Comparison of ENCODE assay signal across 9 mouse cellular contexts in the genomic region with DNA sequence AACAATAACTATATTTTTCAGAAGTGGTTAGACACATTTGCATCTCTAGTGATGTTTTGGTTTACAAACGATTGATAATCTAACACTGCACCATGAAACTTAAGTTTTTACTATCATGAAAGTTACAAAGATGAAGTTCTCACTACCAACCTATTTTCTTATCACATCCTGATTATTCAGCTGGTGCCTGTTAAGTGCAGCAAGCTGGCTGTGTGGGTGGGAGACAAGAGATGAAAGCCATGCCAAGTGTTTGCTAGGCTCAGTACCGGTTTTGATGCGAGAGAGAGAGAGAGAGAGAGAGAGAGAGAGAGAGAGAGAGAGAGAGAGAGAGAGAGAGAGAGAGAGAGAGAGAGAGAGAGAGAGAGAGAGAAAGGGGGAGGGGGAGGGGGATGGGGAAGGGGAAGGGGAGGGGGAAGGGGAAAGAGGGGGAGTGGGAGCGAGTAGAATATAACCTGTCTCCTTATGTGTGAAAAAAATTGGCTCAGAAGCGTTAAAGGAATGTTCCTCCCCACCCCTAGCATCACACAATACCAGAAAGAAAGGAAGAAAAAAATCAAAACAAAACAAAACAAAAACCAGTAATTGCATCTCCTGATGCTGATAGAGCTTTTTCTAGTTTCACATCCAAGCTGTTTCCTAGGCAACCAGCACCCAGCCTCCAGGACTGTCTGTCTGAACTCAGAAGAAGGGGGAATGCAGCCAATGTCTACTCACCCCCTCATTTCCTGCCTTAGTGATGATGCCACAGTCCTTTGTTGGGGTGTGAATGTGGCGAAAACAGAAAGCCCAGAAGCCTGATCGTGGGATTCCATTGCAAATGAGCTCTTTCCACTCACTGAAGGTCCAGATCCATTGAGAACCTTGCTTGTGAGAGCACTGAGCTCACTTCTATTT. TPM values are rescaled to one million over a fixed set of nuclear protein-coding genes. Genes with fewer than 3 reads are reported as not detected.
A peak's percentile ranks its signal among the peaks of the same experiment; 100 is the strongest.
DNase-seq lines count a peak whose midpoint lies in the region; ATAC-seq lines count a peak whose summit lies in the region.
"Had no signal": no experiment of that assay in that cellular context is flagged by ENCODE, and none has a peak within 500 bp of the region (broad histone marks: within the 10 kb centered on the region; RNA-seq: fewer than 3 reads in every experiment).

No protein-coding gene starts in this region.

- H3K4me2 ChIP-seq in lung, embryonic 15.5 days = no peak overlapping the region
- H3K4me2 ChIP-seq in forebrain, embryonic 12.5 days = peak overlapping the region; percentile 28
- peak overlapping the region; percentile 33 for H3K4me2 ChIP-seq in hindbrain, embryonic 15.5 days
- H3K4me2 ChIP-seq: stomach, embryonic 15.5 days had no signal

- no peaks in the 10 kb centered on the region for H3K27me3 ChIP-seq in lung, embryonic 15.5 days
- H3K27me3 ChIP-seq in forebrain, embryonic 12.5 days = no peaks in the 10 kb centered on the region
- no peaks in the 10 kb centered on the region for H3K27me3 ChIP-seq in hindbrain, embryonic 15.5 days
- H3K27me3 ChIP-seq: stomach, embryonic 15.5 days had no signal

- H3K4me3 ChIP-seq in lung, embryonic 15.5 days = no peak overlapping the region
- H3K4me3 ChIP-seq in forebrain, embryonic 12.5 days (replicated peaks) = no peak overlapping the region
- no peak overlapping the region for H3K4me3 ChIP-seq in hindbrain, embryonic 15.5 days
- H3K4me3 ChIP-seq: stomach, embryonic 15.5 days had no signal

- WGBS in lung, embryonic 15.5 days = 38% methylated on average over 5 of the region's 7 CpGs
- 22% methylated on average over 5 of the region's 7 CpGs for WGBS in forebrain, embryonic 12.5 days
- WGBS in hindbrain, embryonic 15.5 days = 16% methylated on average over 7 of the region's 7 CpGs

- ATAC-seq in lung, embryonic 15.5 days (ENCODE audit: borderline replicate concordance, extremely low read depth, low FRiP score, low TSS enrichment) = peak; percentile 57; the same call in 1 of the 2 replicates
- peak; percentile 97 for ATAC-seq in forebrain, embryonic 12.5 days (ENCODE audit: low FRiP score)
- ATAC-seq in hindbrain, embryonic 15.5 days (ENCODE audit: low FRiP score, low read depth) = peak; percentile 95

- H3K9me3 ChIP-seq in lung, embryonic 15.5 days = no peaks in the 10 kb centered on the region
- H3K9me3 ChIP-seq in forebrain, embryonic 12.5 days = no peaks in the 10 kb centered on the region
- H3K9me3 ChIP-seq in hindbrain, embryonic 15.5 days = no peaks in the 10 kb centered on the region
- H3K9me3 ChIP-seq: stomach, embryonic 15.5 days had no signal

- no peak overlapping the region for H3K9ac ChIP-seq in lung, embryonic 15.5 days
- no peak overlapping the region for H3K9ac ChIP-seq in forebrain, embryonic 12.5 days
- no peak overlapping the region for H3K9ac ChIP-seq in hindbrain, embryonic 15.5 days
- H3K9ac ChIP-seq: stomach, embryonic 15.5 days had no signal

- peak overlapping the region; percentile 68 for H3K27ac ChIP-seq in lung, embryonic 15.5 days
- H3K27ac ChIP-seq in forebrain, embryonic 12.5 days = peak overlapping the region; percentile 84
- H3K27ac ChIP-seq in hindbrain, embryonic 15.5 days (replicated peaks) = peak overlapping the region; percentile 67
- H3K27ac ChIP-seq: stomach, embryonic 15.5 days had no signal

- H3K4me1 ChIP-seq in lung, embryonic 15.5 days = peaks cover 13% of the 10 kb centered on the region
- peaks cover 24% of the 10 kb centered on the region for H3K4me1 ChIP-seq in forebrain, embryonic 12.5 days
- peaks cover 22% of the 10 kb centered on the region for H3K4me1 ChIP-seq in hindbrain, embryonic 15.5 days (replicated peaks)
- H3K4me1 ChIP-seq: stomach, embryonic 15.5 days had no signal

- no peaks in the 10 kb centered on the region for H3K36me3 ChIP-seq in lung, embryonic 15.5 days
- no peaks in the 10 kb centered on the region for H3K36me3 ChIP-seq in forebrain, embryonic 12.5 days (replicated peaks)
- H3K36me3 ChIP-seq in hindbrain, embryonic 15.5 days = no peaks in the 10 kb centered on the region
- H3K36me3 ChIP-seq: stomach, embryonic 15.5 days had no signal

- DNase-seq in lung, postnatal 25 days (ENCODE audit: low spot score) = no peak
- peak; percentile 51 for DNase-seq in mesoderm, embryonic 11.5 days (ENCODE audit: low read depth, low spot score)
- peak; percentile 49 for DNase-seq in right cerebral cortex, postnatal 4 days
- DNase-seq in adrenal gland, postnatal 25 days = no peak
- no peak for DNase-seq in gastrocnemius, adult 18-20 months (ENCODE audit: low spot score)

RNA-seq across cellular contexts. Expression of gene Tubb2a, which starts 18.0 kb away (rescaled TPM):
- polyA plus RNA-seq in lung, embryonic 15.5 days (2015; fragmentation: Nextera tagmentation; extraction: Ambion mirVana) = 180 and 197 TPM in 2 replicates
- 397 and 403 TPM in 2 replicates for polyA plus RNA-seq in forebrain, embryonic 12.5 days (2016; fragmentation: Nextera tagmentation; extraction: Ambion mirVana)
- 3,041 and 3,094 TPM in 2 replicates for polyA plus RNA-seq in hindbrain, embryonic 15.5 days (2015; fragmentation: Nextera tagmentation; extraction: Ambion mirVana)
- 17.8 and 23.2 TPM in 2 replicates for total RNA-seq in adrenal gland, postnatal 25 days (2021)
- 10 to 100 TPM; 10.0 to 17.1 TPM for total RNA-seq in gastrocnemius, adult 18-20 months (2021)

RNA-seq across cellular contexts. Expression of gene Tubb2b, which starts 34.5 kb away (rescaled TPM):
- 18.0 and 19.7 TPM in 2 replicates for polyA plus RNA-seq in lung, embryonic 15.5 days (2015; fragmentation: Nextera tagmentation; extraction: Ambion mirVana)
- polyA plus RNA-seq in forebrain, embryonic 12.5 days (2016; fragmentation: Nextera tagmentation; extraction: Ambion mirVana) = 311 and 346 TPM in 2 replicates
- polyA plus RNA-seq in hindbrain, embryonic 15.5 days (2015; fragmentation: Nextera tagmentation; extraction: Ambion mirVana) = 939 and 1,019 TPM in 2 replicates
- total RNA-seq in adrenal gland, postnatal 25 days (2021) = 0.71 and 0.76 TPM in 2 replicates
- total RNA-seq in gastrocnemius, adult 18-20 months (2021) = 1 to 10 TPM; 1.6 to 2.8 TPM

RNA-seq across cellular contexts. Expression of gene Bphl, which starts 58.4 kb away (rescaled TPM):
- 57.3 and 59.0 TPM in 2 replicates for polyA plus RNA-seq in lung, embryonic 15.5 days (2015; fragmentation: Nextera tagmentation; extraction: Ambion mirVana)
- polyA plus RNA-seq in forebrain, embryonic 12.5 days (2016; fragmentation: Nextera tagmentation; extraction: Ambion mirVana) = 35.0 and 38.2 TPM in 2 replicates
- 36.6 and 41.4 TPM in 2 replicates for polyA plus RNA-seq in hindbrain, embryonic 15.5 days (2015; fragmentation: Nextera tagmentation; extraction: Ambion mirVana)
- total RNA-seq in adrenal gland, postnatal 25 days (2021) = 89.9 and 96.6 TPM in 2 replicates
- total RNA-seq in gastrocnemius, adult 18-20 months (2021) = 10 to 100 TPM; 23.7 to 25.8 TPM

Comparison
In these comparisons a context has a peak if more than half of its experiments do, and no peak if none do; other contexts are left out.
1. DNase-seq: peak in mesoderm, embryonic 11.5 days (single experiment) and right cerebral cortex, postnatal 4 days (single experiment); none in lung, postnatal 25 days (single experiment), adrenal gland, postnatal 25 days (single experiment) and gastrocnemius, adult 18-20 months (single experiment).
2. RNA of gene Tubb2b, which starts 34.5 kb away (polyA plus RNA-seq): 939 to 1,019 TPM in hindbrain, embryonic 15.5 days and 311 to 346 TPM in forebrain, embryonic 12.5 days; 18.0 to 19.7 TPM in lung, embryonic 15.5 days; every median in the first group is over 10 times any median in the second.
3. Peak in every context shown above with its lines, with median percentiles within 50 percentile points of each other: ATAC-seq and H3K27ac ChIP-seq.